Mouse (Mus musculus) layer of hippocampus, postnatal 14 days (tissue): ENCODE results near the gene Gm30191. TPM values are rescaled to one million over a fixed set of nuclear protein-coding genes. Genes with fewer than 3 reads are reported as not detected.
"Not testable (repeated sequence)": the region's sequence is repeated elsewhere in the genome, so short reads cannot be mapped to it uniquely, and the experiment has no call there.

Source experiments
- DNase-seq, 2 experiments: peaks; one replicate each; pipeline ENCODE4 v3.0.0; 2021 to 2022; ENCODE audit warnings: low spot score in 2 of 2, mixed read lengths in 1 of 2
- total RNA-seq, 2 experiments: library from RNA; stranded (reverse); gene quantifications; 2 replicates each; pipeline ENCODE4 v1.2.3; 2021

Gene Gm30191
- total RNA-seq, 2 experiments from 2014 or later = not detected

DNA sequence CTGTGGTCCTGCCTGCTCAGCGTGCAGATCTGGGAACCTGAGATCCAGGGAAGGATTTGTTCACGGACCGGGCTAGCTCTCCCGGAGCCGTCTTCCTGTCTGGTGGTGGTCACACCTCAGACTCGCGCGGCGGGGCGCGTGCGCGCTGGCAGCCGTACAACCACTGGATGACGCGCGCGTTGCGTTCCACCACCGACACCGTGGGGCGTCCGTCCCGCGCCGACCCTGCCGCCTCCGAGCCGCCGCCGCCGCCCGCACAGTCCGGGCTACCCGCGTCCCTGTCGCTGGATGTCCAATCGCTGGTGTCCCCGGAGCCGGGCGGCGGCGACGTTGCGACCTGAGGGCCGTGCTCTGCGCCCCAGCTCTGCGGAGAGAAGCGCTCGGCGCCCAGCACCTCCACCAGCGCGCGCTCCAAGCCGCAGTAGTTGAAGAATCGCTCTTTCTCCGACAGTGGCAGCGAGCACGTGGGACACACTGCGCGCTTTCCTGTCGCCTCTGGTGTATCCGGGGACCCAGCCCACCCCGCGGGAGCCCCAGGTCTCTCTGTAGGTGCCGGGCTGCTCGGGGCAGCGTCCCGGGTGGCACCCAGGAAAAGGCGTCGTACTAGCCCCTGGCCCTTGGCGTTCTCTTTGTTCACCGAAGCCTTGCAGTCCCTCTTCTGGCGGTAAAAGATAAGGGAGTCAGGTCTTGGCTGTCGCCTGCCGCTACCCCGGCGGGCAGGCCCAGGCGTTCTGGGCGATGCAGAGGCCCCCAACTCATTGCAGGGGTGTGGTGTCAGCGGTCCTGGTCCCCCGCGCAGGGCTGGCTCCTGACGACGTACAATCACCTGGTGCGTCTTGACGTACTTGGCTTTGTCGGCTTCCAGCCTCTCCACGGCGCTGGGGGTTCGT, 4.8 kb downstream of the Gm30191 start:
- peak in 1 of 2 experiments; percentile 28 for DNase-seq

DNA sequence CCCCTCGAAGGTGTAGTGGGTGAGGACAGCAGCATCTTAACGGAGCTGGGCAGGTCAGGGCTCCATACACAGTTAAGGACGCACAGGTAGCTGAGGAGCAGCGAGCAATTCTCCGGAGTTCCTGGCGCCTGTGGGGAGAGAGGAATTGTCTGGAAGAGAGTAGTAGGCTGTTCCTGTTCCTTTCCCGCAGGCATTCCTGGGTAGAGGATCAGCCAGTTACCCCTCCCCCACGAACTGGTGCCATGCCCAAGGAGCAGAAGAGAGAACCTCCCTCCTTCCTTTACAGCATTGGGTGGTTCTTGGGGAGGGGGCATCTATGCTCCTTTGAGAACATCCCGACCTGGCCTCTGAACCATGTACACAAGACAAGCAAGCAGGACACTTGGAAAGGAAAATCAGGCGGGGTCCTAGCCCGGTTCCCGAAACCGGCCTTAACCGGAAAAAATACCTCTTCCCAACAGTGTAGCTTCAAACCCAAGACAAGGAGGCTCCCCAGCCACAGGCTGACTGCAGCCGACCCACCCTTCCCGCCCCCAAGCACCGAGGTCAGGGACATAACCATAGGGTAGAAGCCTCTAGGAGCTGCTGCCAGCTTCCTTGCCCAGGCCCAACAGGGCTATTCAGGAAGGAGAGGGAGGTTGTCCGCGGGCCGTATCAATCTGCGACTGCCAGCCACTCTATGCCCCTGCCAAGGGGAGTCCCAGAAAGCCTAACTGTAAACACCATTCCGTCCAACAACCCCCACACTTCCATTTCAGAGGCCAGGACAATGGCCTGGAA, 5.6 kb downstream of the Gm30191 start:
- no peak for DNase-seq

DNA sequence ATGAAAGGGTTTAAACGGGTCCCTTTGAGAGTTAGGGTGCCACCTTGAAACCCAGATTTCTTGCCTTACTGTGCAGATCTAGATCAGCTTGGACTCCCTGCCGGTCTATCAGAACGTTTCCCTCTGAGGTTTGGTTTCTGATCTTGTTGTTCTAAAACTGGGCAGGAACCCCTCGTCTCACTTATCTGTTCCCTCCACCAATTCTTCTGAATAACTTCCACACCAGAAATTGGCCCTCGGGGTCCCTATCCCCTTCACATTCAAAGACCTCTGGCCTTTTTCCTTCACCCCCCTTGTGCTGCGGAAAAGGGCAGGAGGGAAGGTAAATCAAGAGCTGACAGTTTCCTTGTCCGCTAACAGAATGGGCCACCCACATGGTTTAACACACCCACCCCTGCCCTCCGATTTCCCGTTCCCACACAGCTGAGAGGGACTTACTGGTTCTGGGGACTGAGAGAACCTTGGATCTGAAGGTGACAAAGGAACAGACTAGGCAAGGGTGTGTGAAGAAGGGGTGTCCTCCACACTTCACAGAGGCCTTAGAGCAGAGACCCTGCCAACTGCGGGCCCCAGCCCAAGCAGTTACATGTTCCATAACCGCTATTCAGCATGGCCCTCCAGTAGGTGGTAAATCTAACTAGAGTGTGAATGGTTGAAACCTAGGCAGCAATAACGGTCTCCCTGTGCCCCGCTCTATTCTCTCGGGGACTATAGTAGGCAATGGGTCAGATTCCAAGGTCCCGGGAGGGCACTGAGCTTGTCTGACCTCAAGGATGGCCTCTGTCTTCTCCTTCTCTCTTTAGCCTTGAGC, 6.4 kb downstream of the Gm30191 start:
- DNase-seq = no peak

DNA sequence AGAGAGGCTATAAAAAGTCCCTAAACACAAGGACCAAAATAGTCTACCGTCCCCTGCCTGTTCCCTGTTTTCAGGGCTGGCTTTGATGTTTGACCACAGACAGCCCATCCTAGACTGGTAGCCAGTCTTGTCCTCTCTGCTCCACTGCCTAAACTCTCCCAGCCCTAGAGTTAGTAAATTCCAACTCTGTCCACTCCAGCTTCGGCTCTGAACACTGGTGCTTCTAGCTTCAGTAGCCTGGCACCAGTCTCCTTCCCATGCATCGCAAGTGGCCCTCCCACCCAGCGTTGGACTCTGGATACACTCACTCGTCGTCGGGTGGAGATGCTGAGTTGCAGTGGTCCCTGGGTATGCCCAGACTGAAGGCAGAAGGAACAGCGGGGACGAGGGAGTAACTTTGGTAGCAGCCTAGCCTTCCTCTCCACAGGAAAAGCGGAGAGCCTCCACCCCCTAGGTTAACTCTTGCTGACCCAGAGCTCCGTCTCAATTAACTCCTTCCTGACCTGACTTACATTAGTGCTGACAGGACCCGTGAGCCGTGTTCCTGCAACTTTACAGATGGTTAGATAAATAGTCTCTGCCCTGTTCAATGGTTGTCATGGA, 7.1 kb downstream of the Gm30191 start, which contains the start of gene Grrp1:
TSS of gene Grrp1 (minus strand) at position 385 of the 603 bp plus-strand sequence.
- DNase-seq = no peak

DNA sequence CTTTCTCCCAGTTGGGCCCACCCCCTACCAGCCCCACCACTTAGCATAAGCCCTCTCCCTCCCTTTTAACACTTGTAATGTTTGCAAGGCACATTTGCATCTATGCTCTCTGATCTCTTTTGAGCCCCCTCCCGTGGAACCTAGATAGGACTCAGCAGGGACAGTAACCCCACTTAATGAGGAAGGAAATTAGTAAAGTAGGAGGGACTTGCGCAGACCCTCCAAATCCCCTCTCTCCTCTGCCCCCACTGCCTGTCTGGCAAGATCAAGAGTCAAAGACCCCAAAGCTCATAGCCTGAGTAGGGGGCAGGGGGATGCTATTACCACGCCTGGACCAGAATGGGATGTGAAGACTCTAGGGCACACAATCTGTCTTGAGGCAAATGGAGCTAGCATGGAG, 8.1 kb downstream of the Gm30191 start:
- no peak for DNase-seq

DNA sequence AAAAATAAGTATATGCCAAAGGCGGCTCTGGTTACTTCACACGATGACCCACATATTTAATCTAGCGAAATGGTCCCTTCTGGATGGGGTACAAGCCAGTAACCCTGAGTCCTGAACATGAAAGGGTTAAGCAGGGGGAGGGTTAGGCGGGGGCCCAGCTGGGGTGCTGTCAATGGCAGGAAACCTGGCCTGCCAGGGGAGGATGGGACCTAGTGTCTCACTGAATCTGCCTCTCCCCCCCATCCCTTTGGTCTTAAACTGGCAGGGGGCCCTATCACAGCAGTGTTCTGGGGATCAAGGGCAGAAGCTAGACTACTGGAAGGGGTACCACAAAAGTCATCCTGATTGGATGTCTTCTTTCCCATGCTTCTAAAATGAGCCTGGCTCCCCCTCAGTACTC, 9.1 kb downstream of the Gm30191 start:
- no peak for DNase-seq

DNA sequence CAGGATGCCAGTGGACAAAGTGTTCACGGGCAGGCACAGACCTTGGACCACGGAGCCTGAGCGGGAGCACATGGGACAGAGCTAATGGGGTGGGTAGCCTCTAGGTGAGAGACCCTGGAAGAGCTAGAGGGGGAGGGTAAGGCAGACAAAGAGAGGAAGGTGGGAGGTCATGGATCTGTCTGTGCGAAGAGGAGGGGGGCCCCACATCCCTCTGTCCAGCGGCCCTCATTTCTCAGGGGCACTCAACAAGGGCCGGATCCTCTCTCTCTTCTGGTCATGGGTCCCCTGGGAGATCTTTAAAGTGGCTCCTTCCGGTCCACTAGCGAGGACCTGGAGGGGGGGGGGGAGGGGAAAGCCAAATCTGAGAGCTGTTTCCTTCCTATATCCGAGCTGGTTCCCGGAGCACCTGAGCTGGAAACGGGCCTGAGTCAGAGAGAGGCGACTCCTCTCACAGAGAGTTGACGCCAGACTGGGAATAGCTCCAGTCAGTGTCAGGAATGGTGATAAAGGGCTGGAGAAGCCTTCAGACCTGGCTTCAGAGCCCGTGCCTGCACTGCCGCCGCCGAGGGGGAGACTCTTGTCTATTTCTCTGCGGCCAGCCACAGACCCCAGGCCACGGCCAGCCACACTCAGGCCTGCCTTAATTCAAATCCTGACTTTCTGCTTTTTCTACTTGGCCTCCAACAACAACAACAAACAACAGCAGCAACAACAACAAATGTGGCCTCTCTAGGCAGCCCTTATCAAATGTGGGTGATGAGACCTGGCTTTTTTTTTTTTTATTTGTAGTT, 9.9 kb downstream of the Gm30191 start:
- DNase-seq = no peak

DNA sequence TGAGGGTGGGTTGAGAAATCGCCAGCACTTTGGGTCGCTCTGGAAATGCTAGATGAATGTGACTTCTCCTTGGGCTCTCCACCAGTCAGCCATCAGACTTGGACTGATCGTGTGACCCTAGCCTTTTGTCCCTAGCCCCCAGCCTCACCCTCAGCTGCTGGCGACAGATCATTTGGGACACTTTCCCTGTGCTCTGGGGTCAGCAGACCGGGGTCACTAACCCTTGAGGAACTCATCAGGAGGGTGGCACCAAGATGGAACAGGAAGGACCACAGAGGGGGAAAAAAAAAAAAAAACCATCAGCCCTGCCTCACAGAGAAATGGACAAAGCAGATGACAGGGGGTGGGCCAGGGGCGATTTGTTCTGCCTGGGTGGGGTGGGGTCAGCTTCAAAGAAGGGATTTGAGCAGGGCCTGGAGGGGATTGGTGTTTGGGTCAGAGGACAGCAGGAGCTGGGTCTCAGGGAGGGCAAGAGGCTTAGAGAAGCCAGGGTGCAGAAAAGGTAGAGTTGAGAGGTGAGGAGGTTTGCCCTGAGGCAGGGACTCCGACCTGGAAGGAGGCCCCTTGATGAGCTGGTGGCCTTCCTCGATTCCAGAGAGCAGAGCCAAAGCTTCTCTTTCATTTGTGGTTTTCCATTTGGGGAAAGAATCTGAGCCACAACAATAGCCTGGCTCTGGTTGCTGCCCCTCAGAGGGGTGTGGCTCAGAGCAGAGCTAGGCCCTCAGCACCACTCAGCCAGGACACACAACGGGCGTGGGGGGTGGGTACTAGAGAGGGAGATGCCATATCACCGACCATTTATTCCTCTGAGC, 10.7 kb downstream of the Gm30191 start:
- no peak for DNase-seq

DNA sequence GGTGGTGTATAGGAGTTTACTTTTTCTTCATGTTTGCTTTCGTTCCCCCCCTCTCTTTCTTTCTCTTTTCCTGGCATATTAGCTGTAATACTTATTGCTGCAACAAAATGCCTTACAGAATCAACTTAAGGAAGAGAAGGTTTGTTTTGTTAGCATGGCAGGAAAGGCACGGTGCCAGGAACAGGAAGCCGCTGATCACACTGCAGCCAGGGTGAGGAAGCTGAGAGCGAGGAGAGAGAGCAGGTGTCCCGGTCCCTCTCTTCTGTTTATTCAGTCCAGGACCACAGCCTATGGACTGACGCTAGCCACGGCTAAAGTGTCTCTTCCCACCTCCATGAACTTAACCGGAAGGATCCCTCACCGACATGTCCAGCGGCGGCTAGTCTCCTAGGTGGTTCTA, 11.6 kb downstream of the Gm30191 start:
- no peak for DNase-seq

DNA sequence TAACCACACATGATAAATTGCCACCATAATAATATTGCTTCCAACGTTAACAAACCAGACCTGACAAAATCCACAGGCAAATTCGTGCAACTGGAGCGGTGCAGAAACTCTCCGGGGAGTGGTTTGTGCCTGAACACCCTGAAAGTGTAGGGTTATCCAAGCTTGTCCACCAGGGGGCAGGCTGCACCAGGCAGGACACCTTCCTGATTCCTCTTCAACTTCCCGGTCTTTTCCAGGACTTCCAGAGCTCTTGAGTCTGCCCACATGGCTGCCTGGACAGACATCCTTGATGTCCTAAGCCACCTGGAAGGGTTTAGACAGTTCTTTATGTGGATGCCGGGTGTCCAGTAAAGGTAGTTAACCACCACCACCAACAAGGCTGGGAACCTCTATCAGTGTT, 16.5 kb downstream of the Gm30191 start:
- peak in 1 of 2 experiments; percentile 39 for DNase-seq

DNA sequence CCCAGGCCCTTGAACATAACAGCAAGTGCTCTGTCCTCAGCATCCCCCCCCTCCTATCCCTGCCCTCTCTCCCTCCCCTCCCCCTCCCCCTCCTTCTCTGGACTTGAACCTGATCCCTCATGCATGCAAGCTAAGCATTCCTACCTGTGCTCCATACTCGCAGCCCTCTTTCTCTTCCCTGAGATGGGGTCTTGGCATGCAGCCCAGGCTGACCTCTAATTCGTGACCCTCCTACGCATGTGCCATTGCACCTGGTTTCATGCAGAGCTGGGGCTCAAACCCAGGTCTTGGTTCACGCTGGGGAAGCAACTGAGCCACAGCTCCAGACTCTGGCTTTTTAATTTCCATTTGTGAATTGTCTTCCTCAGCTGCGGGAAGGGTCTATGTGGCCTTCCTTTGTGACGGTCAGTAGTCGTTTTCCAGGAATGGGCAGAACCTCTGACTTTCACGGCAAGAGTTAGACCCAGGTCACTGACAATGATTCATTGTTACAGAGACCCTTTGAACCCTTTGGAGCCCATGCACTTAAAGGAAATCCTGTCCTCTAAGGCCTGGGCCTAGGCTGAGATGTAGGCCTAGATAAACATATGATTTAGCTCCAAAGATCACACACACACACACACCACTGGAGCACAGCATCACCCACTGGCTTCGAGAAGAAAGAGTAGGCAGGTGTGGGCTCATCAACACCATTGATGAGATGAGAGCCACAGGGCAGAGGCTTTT, 19.3 kb downstream of the Gm30191 start:
- no peak for DNase-seq

DNA sequence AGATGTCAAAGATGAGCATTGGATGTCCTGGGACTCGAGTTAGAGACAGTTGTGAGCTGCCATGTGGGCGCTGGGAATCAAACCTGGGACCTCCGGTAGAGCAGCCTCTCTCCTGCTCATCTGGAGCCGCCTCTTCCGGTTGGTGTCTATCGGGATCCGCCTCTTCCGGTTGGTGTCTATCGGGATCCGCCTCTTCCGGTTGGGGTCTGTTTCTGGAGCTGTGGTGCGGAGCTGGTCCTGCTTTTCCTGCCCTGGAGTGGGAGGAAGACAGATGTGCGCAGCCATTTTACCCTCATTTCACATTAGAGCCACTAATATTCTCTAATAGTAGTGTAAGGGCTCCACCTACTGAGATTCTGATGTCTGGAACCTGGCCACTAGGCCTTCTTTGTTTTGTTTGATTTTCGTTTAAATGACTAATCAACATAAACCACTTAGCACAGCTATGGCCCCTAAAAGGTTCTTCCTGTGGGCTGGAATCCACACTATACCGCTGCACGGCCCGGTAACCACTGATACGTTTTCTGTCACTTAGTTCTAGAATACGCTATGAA, 21.4 kb downstream of the Gm30191 start:
- DNase-seq = no peak

DNA sequence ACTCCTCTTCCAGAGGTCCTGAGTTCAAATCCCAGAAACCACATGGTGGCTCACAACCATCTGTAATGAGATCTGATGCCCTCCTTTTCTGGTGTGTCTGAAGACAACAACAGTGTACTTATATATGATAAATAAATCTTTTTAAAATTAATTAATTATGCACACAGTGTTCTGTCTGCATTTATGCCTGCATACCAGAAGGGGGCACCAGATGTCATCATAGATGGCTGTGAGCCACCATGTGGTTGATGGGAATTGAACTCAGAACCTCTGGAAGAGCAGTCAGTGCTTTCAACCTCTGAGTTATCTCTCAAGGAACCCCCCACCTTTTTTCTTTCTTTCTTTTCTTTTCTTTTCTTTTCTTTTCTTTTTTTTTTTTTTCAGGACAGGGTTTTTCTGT, 22.9 kb downstream of the Gm30191 start:
- not testable (repeated sequence) for DNase-seq

DNA sequence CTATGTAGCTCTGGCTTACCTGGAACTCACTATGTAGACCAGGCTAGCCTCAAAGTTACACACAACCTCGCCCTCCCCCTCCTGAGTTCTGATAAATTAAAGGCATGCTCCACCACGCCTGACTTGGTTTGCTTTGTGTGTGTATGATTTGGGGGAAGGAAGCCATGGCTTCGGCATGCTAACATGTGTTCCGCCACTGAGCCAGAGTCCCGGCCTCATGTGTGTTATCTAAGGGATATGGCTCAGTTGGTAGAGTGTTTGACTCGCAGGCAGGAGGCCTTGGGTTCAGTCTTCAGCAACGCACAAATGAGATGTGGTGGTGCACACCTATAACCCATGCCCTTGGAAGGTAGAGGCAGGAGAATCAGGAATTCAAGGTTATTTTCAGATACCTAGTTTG, 25.2 kb downstream of the Gm30191 start:
- DNase-seq = no peak

DNA sequence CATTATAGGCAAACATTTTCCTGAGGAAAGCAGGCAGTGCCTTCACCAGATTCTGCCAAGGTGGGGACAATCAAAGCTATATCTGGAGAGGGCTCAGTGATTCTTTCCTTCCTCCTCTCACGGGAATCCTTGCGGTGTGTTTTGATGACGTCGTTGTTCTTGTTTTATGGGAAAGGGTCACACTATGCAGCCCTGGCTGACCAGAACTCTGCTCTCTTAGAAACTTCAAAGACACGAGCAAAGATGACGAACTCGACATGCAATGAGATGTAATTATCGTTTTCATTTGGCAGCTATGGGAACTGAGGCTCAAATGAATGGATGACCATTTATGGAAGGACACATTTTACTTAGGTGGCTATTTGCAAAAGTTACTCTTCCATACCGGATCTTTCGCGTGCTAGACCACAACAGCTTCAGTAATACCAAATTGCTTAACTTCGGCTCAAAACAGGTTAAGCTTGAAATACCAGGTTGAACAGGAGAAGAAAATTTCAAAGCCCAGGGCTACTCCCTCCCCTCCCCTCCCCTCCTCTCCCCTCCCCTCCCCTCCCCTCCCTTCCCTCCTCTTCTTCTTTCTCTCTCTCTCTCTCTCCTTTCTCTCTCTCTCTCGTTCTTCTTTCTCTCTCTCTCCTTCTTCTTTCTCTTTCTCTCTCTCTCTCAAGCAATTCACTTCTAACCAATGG, 26.1 kb downstream of the Gm30191 start:
- no peak for DNase-seq

DNA sequence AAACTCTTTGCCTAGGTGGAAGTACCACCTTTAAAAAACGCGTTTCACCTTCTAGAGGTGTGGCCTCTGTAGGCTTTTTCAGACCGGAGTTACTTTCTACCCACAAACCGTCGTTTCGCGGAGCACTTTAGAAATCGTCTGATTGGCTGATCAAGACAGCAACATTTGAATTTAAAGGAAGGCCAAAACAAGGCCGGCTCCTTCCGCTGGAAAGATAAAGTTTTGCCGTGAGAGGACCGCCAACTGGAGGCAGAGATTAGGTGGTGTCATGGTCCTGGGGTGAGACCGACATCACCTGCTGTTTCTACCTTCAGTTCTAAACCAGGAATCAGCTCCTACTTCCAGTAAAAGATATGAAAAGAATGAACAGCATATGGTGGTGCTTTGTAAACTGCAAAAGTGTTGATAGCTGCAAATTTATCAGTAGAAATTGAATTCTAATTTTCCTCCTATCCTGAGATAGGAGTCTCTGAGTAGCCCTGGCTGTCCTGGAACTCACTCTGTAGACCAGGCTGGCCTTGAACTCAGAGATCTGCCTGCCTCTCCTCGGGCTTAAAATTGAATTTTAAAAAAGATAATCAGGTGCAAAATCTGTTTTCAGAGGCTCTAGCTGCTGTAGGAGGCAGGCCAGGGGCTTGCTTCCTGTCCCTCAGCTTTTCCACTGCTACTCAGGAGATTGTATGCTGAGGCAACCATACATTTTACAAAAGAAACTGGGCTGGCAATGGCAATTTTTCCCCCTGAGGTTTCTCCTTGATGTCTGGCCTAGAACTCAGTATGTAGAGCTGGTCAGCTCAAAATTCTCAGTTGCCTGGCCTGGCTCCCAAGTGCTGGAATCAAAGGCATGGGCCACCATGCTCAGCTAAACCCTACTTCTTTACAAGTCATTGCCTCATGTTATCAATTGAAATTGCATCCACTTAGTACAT, 26.9 kb downstream of the Gm30191 start:
- DNase-seq = no peak

DNA sequence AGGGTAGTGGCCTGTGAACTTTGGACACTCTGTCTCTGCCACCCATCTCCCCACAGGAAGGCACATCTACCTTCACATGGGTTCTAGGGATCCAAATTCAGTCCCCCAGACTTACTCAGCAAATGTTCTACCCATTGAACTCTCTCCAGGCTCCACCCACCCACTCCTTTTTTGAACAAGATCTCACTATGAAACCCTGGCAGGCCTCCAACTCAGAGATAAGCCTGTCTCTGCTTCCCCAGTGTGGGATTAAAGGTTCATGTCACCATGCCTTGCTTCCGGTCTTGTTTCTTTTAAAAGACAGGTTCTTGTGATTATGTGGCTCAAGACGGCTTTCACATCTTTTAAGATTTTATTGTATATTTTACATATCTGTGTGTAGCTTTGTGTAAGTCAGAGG, 38.2 kb downstream of the Gm30191 start:
- no peak for DNase-seq
